Mouse (Mus musculus): ENCODE measurements at regions not wholly inside any gene's neighbourhood (a gene's known extent, or its start where the extent isn't known, plus 50 kb on each side); places are given as distances from the start of the nearest gene placed in this dataset.

- Histone ChIP-seq H3K36me3 (replicated peaks; ENCODE audit: insufficient read depth, low read length) (no peaks in the 10 kb centered on the region), H3K4me2 (ENCODE audit: low read depth, low read length) (no peak overlapping the region), H3K9ac (replicated peaks) (no peak overlapping the region), H3K4me1 (ENCODE audit: insufficient read depth) (peaks cover 8% of the 10 kb centered on the region; the same call in 1 of the 2 replicates), H3K4me3 (ENCODE audit: low read depth, low read length) (no peak overlapping the region), H3K27ac (ENCODE audit: low read depth) (no peak overlapping the region), H3K27me3 (ENCODE audit: insufficient read depth, low read length) (no peaks in the 10 kb centered on the region), H3K9me3 (ENCODE audit: low read length) (peaks cover 4% of the 10 kb centered on the region)
- ATAC-seq (no peak), DNase-seq (no peak)
- WGBS (ENCODE audit: insufficient replicate concordance) = 87% methylated on average over 10 of the region's 10 CpGs
- TF ChIP-seq CTCF (IDR thresholded peaks at IDR 0.05; ENCODE audit: low read depth) = no peak
- no peak for TF ChIP-seq EP300 (IDR thresholded peaks at IDR 0.05; ENCODE audit: low read depth)
These were observed 87.7 kb upstream of the Plcl2 start for GRCm38 (mm10) chr17:50421476-50421875.

- Histone ChIP-seq H3K4me3 (ENCODE audit: low read depth, low read length) (no peak overlapping the region), H3K36me3 (replicated peaks; ENCODE audit: insufficient read depth, low read length) (no peaks in the 10 kb centered on the region), H3K9me3 (ENCODE audit: low read length) (no peaks in the 10 kb centered on the region), H3K9ac (replicated peaks) (no peak overlapping the region), H3K27me3 (ENCODE audit: insufficient read depth, low read length) (no peaks in the 10 kb centered on the region), H3K4me1 (ENCODE audit: insufficient read depth) (peaks cover 9% of the 10 kb centered on the region; the same call in 1 of the 2 replicates), H3K4me2 (ENCODE audit: low read depth, low read length) (peak overlapping the region; percentile 22), H3K27ac (ENCODE audit: low read depth) (peak overlapping the region; percentile 55; the same call in 1 of the 2 replicates)
- ATAC-seq = peak; percentile 100
- DNase-seq = peak; percentile 65
- 58% methylated on average over 3 of the region's 3 CpGs for WGBS (ENCODE audit: insufficient replicate concordance)
- peak; percentile 99 for TF ChIP-seq EP300 (IDR thresholded peaks at IDR 0.05; ENCODE audit: low read depth)
- no peak for TF ChIP-seq CTCF (IDR thresholded peaks at IDR 0.05; ENCODE audit: low read depth)
These were observed 84.1 kb upstream of the Plcl2 start for GRCm38 (mm10) chr17:50425110-50425509.

GRCm38 (mm10) chr17:50425531-50425930 is 83.7 kb upstream of the Plcl2 start:
- no peak overlapping the region for H3K9ac ChIP-seq (replicated peaks)
- WGBS (ENCODE audit: insufficient replicate concordance) = 45% methylated on average over 4 of the region's 4 CpGs
- no peak for TF ChIP-seq CTCF (IDR thresholded peaks at IDR 0.05; ENCODE audit: low read depth)
- TF ChIP-seq EP300 (IDR thresholded peaks at IDR 0.05; ENCODE audit: low read depth) = no peak
- no peak overlapping the region for H3K4me3 ChIP-seq (ENCODE audit: low read depth, low read length)
- peaks cover 9% of the 10 kb centered on the region; the same call in 1 of the 2 replicates for H3K4me1 ChIP-seq (ENCODE audit: insufficient read depth)
- peak overlapping the region; percentile 55; the same call in 1 of the 2 replicates for H3K27ac ChIP-seq (ENCODE audit: low read depth)
- DNase-seq (no peak), ATAC-seq (peak; percentile 44)
- no peaks in the 10 kb centered on the region for H3K36me3 ChIP-seq (replicated peaks; ENCODE audit: insufficient read depth, low read length)
- no peaks in the 10 kb centered on the region for H3K9me3 ChIP-seq (ENCODE audit: low read length)
- H3K27me3 ChIP-seq (ENCODE audit: insufficient read depth, low read length) = no peaks in the 10 kb centered on the region
- H3K4me2 ChIP-seq (ENCODE audit: low read depth, low read length) = peak overlapping the region; percentile 22

- Histone ChIP-seq H3K27ac (ENCODE audit: low read depth) (no peak overlapping the region), H3K4me2 (ENCODE audit: low read depth, low read length) (no peak overlapping the region), H3K4me3 (ENCODE audit: low read depth, low read length) (no peak overlapping the region), H3K9me3 (ENCODE audit: low read length) (no peaks in the 10 kb centered on the region), H3K36me3 (replicated peaks; ENCODE audit: insufficient read depth, low read length) (no peaks in the 10 kb centered on the region), H3K9ac (replicated peaks) (no peak overlapping the region), H3K27me3 (ENCODE audit: insufficient read depth, low read length) (no peaks in the 10 kb centered on the region), H3K4me1 (ENCODE audit: insufficient read depth) (peaks cover 9% of the 10 kb centered on the region; the same call in 1 of the 2 replicates)
- no peak for ATAC-seq
- WGBS (ENCODE audit: insufficient replicate concordance) = 75% methylated on average over 7 of the region's 7 CpGs
- TF ChIP-seq EP300 (IDR thresholded peaks at IDR 0.05; ENCODE audit: low read depth) (no peak), CTCF (IDR thresholded peaks at IDR 0.05; ENCODE audit: low read depth) (no peak)
- no peak for DNase-seq
These were observed 83.1 kb upstream of the Plcl2 start for GRCm38 (mm10) chr17:50426146-50426545.

GRCm38 (mm10) chr17:50427331-50428003 is 81.7 kb upstream of the Plcl2 start:
- Histone ChIP-seq H3K9me3 (ENCODE audit: low read length) (no peaks in the 10 kb centered on the region), H3K4me3 (ENCODE audit: low read depth, low read length) (no peak overlapping the region), H3K27ac (ENCODE audit: low read depth) (no peak overlapping the region), H3K4me1 (ENCODE audit: insufficient read depth) (peaks cover 9% of the 10 kb centered on the region; the same call in 1 of the 2 replicates), H3K36me3 (replicated peaks; ENCODE audit: insufficient read depth, low read length) (no peaks in the 10 kb centered on the region), H3K27me3 (ENCODE audit: insufficient read depth, low read length) (no peaks in the 10 kb centered on the region), H3K9ac (replicated peaks) (no peak overlapping the region), H3K4me2 (ENCODE audit: low read depth, low read length) (no peak overlapping the region)
- ATAC-seq (no peak), DNase-seq (no peak)
- WGBS (ENCODE audit: insufficient replicate concordance) = 47% methylated on average over 10 of the region's 10 CpGs
- TF ChIP-seq CTCF (IDR thresholded peaks at IDR 0.05; ENCODE audit: low read depth) = no peak
- TF ChIP-seq EP300 (IDR thresholded peaks at IDR 0.05; ENCODE audit: low read depth) = no peak

GRCm38 (mm10) chr17:50428004-50428560 is 81.1 kb upstream of the Plcl2 start:
- DNase-seq = no peak
- Histone ChIP-seq H3K4me3 (ENCODE audit: low read depth, low read length) (no peak overlapping the region), H3K4me2 (ENCODE audit: low read depth, low read length) (no peak overlapping the region), H3K36me3 (replicated peaks; ENCODE audit: insufficient read depth, low read length) (no peaks in the 10 kb centered on the region), H3K9me3 (ENCODE audit: low read length) (no peaks in the 10 kb centered on the region), H3K4me1 (ENCODE audit: insufficient read depth) (peaks cover 9% of the 10 kb centered on the region; the same call in 1 of the 2 replicates), H3K27me3 (ENCODE audit: insufficient read depth, low read length) (no peaks in the 10 kb centered on the region), H3K9ac (replicated peaks) (no peak overlapping the region), H3K27ac (ENCODE audit: low read depth) (no peak overlapping the region)
- WGBS (ENCODE audit: insufficient replicate concordance) = 63% methylated on average over 5 of the region's 5 CpGs
- no peak for TF ChIP-seq CTCF (IDR thresholded peaks at IDR 0.05; ENCODE audit: low read depth)
- no peak for TF ChIP-seq EP300 (IDR thresholded peaks at IDR 0.05; ENCODE audit: low read depth)
- no peak for ATAC-seq

All from liver, postnatal 0 days (tissue).